Mouse (Mus musculus): ENCODE results near the gene Wdfy1. TPM values are rescaled to one million over a fixed set of nuclear protein-coding genes. Genes with fewer than 3 reads are reported as not detected.

The Wdfy1 gene
- polyA plus RNA-seq, 1 experiment from 2014 or later = 25.3 TPM

- H3K9me3 ChIP-seq (replicated peaks) = no peaks in the 10 kb centered on the region
- no peak overlapping the region for H3K9ac ChIP-seq
- WGBS = 53% methylated on average over 7 of the region's 7 CpGs
- no peak overlapping the region for H3K4me3 ChIP-seq
- peaks cover 13% of the 10 kb centered on the region for H3K36me3 ChIP-seq
- H3K27ac ChIP-seq (ENCODE audit: poor library complexity, severe bottlenecking) = no peak overlapping the region
- ATAC-seq (ENCODE audit: insufficient number of reproducible peaks, low FRiP score) = no peak
- H3K4me1 ChIP-seq (replicated peaks) = no peaks in the 10 kb centered on the region
- H3K27me3 ChIP-seq (replicated peaks) = no peaks in the 10 kb centered on the region
- H3K4me2 ChIP-seq = no peak overlapping the region
These were observed 10.5 kb upstream of the Wdfy1 start for GRCm38 (mm10) chr1:79786267-79786927.

GRCm38 (mm10) chr1:79782433-79782832, 6.5 kb upstream of the Wdfy1 start:
- no peak overlapping the region for H3K9ac ChIP-seq
- no peak overlapping the region for H3K4me3 ChIP-seq
- no peak for ATAC-seq (ENCODE audit: insufficient number of reproducible peaks, low FRiP score)
- H3K4me2 ChIP-seq = no peak overlapping the region
- WGBS = 82% methylated on average over 3 of the region's 3 CpGs
- H3K4me1 ChIP-seq (replicated peaks) = peaks cover 3% of the 10 kb centered on the region; the same call in 1 of the 2 replicates
- H3K9me3 ChIP-seq (replicated peaks) = no peaks in the 10 kb centered on the region
- no peak overlapping the region for H3K27ac ChIP-seq (ENCODE audit: poor library complexity, severe bottlenecking)
- peaks cover 48% of the 10 kb centered on the region for H3K36me3 ChIP-seq
- no peaks in the 10 kb centered on the region for H3K27me3 ChIP-seq (replicated peaks)

DNA sequence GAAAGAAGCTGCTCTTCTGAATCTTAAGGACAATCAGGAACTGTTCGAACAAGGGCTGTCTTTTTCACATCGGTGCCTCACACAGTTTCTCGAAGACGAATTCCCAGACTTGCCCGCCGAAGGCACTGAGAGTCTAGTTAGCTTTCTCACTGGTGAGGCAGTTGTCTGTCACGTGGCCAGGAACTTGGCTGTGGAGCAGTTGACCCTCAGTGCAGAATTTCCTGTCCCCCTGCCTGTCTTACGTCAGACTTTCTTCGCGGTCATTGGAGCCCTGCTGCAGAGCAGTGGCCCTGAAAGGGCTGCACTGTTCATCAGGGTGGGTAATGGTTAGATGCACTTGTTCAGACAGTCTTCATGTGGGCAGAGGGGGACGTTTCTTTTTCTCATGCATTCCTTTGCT, 2.1 kb upstream of the Wdfy1 start:
- WGBS = 80% methylated on average over 11 of the region's 11 CpGs
- Histone ChIP-seq H3K4me3 (no peak overlapping the region), H3K4me1 (replicated peaks) (peaks cover 6% of the 10 kb centered on the region; the same call in 1 of the 2 replicates), H3K36me3 (peaks cover 48% of the 10 kb centered on the region), H3K27me3 (replicated peaks) (no peaks in the 10 kb centered on the region), H3K4me2 (no peak overlapping the region), H3K9me3 (replicated peaks) (no peaks in the 10 kb centered on the region), H3K27ac (ENCODE audit: poor library complexity, severe bottlenecking) (no peak overlapping the region), H3K9ac (no peak overlapping the region)
- ATAC-seq (ENCODE audit: insufficient number of reproducible peaks, low FRiP score) = no peak

- Histone ChIP-seq H3K9me3 (replicated peaks) (no peaks in the 10 kb centered on the region), H3K4me1 (replicated peaks) (peaks cover 6% of the 10 kb centered on the region; the same call in 1 of the 2 replicates), H3K4me3 (no peak overlapping the region), H3K9ac (no peak overlapping the region), H3K27me3 (replicated peaks) (no peaks in the 10 kb centered on the region), H3K27ac (ENCODE audit: poor library complexity, severe bottlenecking) (no peak overlapping the region), H3K36me3 (peaks cover 15% of the 10 kb centered on the region), H3K4me2 (no peak overlapping the region)
- no peak for ATAC-seq (ENCODE audit: insufficient number of reproducible peaks, low FRiP score)
- WGBS = 78% methylated on average over 4 of the region's 4 CpGs
These were observed 1.7 kb downstream of the Wdfy1 start for GRCm38 (mm10) chr1:79774164-79774780.

DNA sequence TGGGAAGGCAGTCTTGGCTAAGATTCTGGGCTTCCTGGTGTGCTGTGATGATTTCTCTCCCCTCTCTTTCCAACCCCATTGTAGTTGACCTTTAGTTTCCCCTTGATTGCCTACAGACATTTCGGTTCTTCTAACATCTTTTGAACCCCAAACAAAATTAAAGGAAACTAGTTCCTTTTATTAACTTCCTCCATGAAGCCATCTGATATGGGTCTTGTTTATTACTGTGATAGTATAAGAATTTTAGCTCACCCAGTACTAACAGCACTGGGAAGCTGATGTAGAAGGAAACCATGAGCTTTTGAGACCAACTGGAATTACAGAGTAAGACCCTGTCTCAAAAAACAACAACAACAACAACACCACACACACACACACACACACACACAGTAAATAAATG, 7.7 kb downstream of the Wdfy1 start:
- 65% methylated on average over 1 of the region's 1 CpGs for WGBS
- H3K27me3 ChIP-seq (replicated peaks) = no peaks in the 10 kb centered on the region
- H3K9ac ChIP-seq = no peak overlapping the region
- H3K36me3 ChIP-seq = no peaks in the 10 kb centered on the region
- ATAC-seq (ENCODE audit: insufficient number of reproducible peaks, low FRiP score) = no peak
- no peak overlapping the region for H3K4me3 ChIP-seq
- no peaks in the 10 kb centered on the region for H3K4me1 ChIP-seq (replicated peaks)
- H3K9me3 ChIP-seq (replicated peaks) = no peaks in the 10 kb centered on the region
- no peak overlapping the region for H3K27ac ChIP-seq (ENCODE audit: poor library complexity, severe bottlenecking)
- no peak overlapping the region for H3K4me2 ChIP-seq

DNA sequence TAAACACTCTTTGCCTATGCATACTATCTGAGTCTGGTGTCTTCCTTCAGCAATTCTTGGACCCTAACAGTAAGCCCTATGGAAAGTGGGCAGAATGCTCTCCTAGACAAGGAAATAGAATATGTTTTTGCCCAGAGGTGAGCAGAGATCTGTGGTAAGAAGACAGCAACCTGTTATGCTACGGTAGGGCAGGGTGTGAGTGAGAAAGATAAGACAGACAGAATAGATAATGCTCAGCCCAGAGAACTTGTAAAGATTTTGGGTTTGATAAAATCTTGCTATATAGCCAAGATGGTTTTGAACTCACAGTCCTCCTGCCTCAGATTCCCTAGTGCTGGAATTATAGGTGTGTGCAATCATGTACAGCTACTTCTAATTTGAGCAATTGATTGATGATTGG, 11.5 kb downstream of the Wdfy1 start:
- H3K4me3 ChIP-seq = no peak overlapping the region
- no peaks in the 10 kb centered on the region for H3K27me3 ChIP-seq (replicated peaks)
- no peaks in the 10 kb centered on the region for H3K36me3 ChIP-seq
- no peaks in the 10 kb centered on the region for H3K9me3 ChIP-seq (replicated peaks)
- H3K4me2 ChIP-seq = no peak overlapping the region
- H3K9ac ChIP-seq = no peak overlapping the region
- 57% methylated on average over 1 of the region's 1 CpGs for WGBS
- H3K27ac ChIP-seq (ENCODE audit: poor library complexity, severe bottlenecking) = no peak overlapping the region
- peaks cover 25% of the 10 kb centered on the region for H3K4me1 ChIP-seq (replicated peaks)
- no peak for ATAC-seq (ENCODE audit: insufficient number of reproducible peaks, low FRiP score)

GRCm38 (mm10) chr1:79764031-79764430, 11.9 kb downstream of the Wdfy1 start:
- Histone ChIP-seq H3K9ac (no peak overlapping the region), H3K27me3 (replicated peaks) (no peaks in the 10 kb centered on the region), H3K4me1 (replicated peaks) (peaks cover 25% of the 10 kb centered on the region), H3K27ac (ENCODE audit: poor library complexity, severe bottlenecking) (no peak overlapping the region), H3K4me3 (no peak overlapping the region), H3K36me3 (no peaks in the 10 kb centered on the region), H3K4me2 (no peak overlapping the region), H3K9me3 (replicated peaks) (no peaks in the 10 kb centered on the region)
- ATAC-seq (ENCODE audit: insufficient number of reproducible peaks, low FRiP score) = no peak
- WGBS = 53% methylated on average over 2 of the region's 2 CpGs

DNA sequence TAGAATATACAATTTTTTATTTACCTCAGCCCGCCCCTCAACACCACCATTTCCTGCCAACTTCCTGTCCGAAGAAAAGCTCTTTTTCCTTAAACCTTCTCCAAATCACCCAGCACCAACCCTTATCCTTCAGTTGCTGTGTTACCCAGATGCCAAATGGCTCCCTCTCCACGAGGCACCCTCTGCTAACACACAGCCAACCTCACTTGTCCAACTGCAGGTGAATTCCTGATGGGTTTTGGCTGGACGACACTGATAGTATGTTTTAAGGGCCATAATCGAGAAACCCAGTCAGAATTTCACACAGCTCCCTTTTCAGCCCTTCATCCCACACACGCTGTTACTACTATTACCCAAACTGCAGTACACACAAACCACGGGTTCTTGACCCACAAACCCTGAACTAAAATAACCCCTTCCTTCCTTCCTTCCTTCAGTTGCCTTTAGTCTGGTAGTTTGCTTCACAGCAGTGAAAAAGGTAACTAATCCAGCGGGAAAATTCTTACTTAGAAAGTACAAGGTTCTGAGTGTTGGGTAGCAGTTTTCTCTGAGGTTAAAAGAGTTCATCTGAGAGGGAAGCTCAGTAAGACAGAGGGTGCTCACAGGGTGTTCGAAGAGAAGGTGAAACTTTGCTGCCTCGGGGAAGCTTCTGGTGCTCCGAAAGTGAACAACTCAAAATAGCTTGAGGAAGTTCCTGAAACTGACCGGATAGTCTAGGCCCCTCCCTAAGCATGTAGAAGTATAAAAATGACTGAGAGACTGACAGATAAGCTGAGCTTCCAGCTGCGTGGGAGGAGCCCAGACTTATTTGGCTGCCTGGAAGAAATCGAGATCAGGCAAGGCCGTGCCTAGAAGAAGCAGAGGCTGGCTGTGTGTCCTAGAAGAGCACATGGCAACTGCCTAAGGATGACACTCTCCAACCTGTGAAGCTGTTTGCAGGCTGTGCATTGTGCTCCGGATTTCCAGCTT, 13.4 kb downstream of the Wdfy1 start:
- WGBS = 42% methylated on average over 16 of the region's 16 CpGs
- no peaks in the 10 kb centered on the region for H3K9me3 ChIP-seq (replicated peaks)
- no peaks in the 10 kb centered on the region for H3K36me3 ChIP-seq
- no peak for ATAC-seq (ENCODE audit: insufficient number of reproducible peaks, low FRiP score)
- H3K9ac ChIP-seq = no peak overlapping the region
- no peaks in the 10 kb centered on the region for H3K27me3 ChIP-seq (replicated peaks)
- H3K27ac ChIP-seq (ENCODE audit: poor library complexity, severe bottlenecking) = no peak overlapping the region
- H3K4me1 ChIP-seq (replicated peaks) = peaks cover 25% of the 10 kb centered on the region
- no peak overlapping the region for H3K4me3 ChIP-seq
- H3K4me2 ChIP-seq = peak overlapping the region; percentile 94

DNA sequence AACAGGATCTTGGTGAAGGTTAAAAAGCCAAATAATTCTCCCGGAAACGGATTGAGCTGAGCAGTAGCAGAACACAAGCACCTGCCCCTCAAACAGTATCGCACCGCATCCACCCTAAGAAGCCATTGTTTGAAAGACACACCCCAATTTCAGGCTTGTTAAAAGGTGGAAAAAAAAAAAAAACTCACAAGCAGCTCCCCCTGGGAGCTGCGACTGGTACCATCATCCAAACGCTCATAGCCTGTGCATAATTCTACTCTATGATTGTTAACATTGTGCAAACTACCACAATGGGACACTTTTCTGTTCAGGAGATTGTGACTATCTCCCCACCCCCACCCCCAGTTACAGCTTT, 14.0 kb downstream of the Wdfy1 start:
- H3K9ac ChIP-seq = no peak overlapping the region
- H3K36me3 ChIP-seq = no peaks in the 10 kb centered on the region
- peak overlapping the region; percentile 87 for H3K4me3 ChIP-seq
- H3K4me1 ChIP-seq (replicated peaks) = peaks cover 31% of the 10 kb centered on the region
- H3K4me2 ChIP-seq = peak overlapping the region; percentile 94
- no peaks in the 10 kb centered on the region for H3K9me3 ChIP-seq (replicated peaks)
- H3K27me3 ChIP-seq (replicated peaks) = no peaks in the 10 kb centered on the region
- H3K27ac ChIP-seq (ENCODE audit: poor library complexity, severe bottlenecking) = no peak overlapping the region
- WGBS = 2% methylated on average over 6 of the region's 6 CpGs
- ATAC-seq (ENCODE audit: insufficient number of reproducible peaks, low FRiP score) = 0 out of 2 replicates have a peak, but pooled peaks have one; percentile 2

- peak; percentile 95 for ATAC-seq (ENCODE audit: insufficient number of reproducible peaks, low FRiP score)
- WGBS = under 1% methylated on average over 65 of the region's 65 CpGs
- Histone ChIP-seq H3K27me3 (replicated peaks) (no peaks in the 10 kb centered on the region), H3K9ac (peak overlapping the region; percentile 93), H3K27ac (ENCODE audit: poor library complexity, severe bottlenecking) (no peak overlapping the region), H3K9me3 (replicated peaks) (no peaks in the 10 kb centered on the region), H3K4me1 (replicated peaks) (peaks cover 34% of the 10 kb centered on the region), H3K4me3 (peak overlapping the region; percentile 87), H3K4me2 (peak overlapping the region; percentile 94), H3K36me3 (no peaks in the 10 kb centered on the region)
These were observed 14.6 kb downstream of the Wdfy1 start for GRCm38 (mm10) chr1:79761106-79761916.
